Mouse (Mus musculus) myocyte (in vitro differentiated cells): ENCODE results near the gene Lhx9.

ENCODE experiments used
- E2F4 ChIP-seq: IDR thresholded peaks from one replicate; pipeline ENCODE4 v1.6.1; 2011; ENCODE audit warnings: mild to moderate bottlenecking, control low read depth, moderate library complexity; ENCODE audit not compliant: insufficient read depth
- MAX ChIP-seq: IDR thresholded peaks from one replicate; pipeline ENCODE4 v1.6.1; 2011; ENCODE audit warnings: low read depth, mild to moderate bottlenecking, control low read depth
- POLR2A ChIP-seq: IDR thresholded peaks from one replicate; pipeline ENCODE4 v1.6.1; 2011; ENCODE audit warnings: low read depth, mild to moderate bottlenecking, control low read depth, moderate library complexity; ENCODE audit not compliant: insufficient read length
- POLR2AphosphoS2 ChIP-seq: IDR thresholded peaks from one replicate; pipeline ENCODE4 v1.6.1; 2011; ENCODE audit warnings: low read depth, control low read depth; ENCODE audit not compliant: insufficient read length
- REST ChIP-seq: IDR thresholded peaks from one replicate; pipeline ENCODE4 v1.6.1; 2011; ENCODE audit warnings: mild to moderate bottlenecking, control low read depth, moderate library complexity; ENCODE audit not compliant: insufficient read depth, insufficient read length
- TCF12 ChIP-seq: IDR thresholded peaks from one replicate; pipeline ENCODE4 v1.6.1; 2011; ENCODE audit warnings: mild to moderate bottlenecking, control low read depth; ENCODE audit not compliant: poor library complexity, insufficient read depth, severe bottlenecking

GRCm38 (mm10) chr1:138848026-138848425 lies 351 bp downstream of the Lhx9 start:
- TF ChIP-seq POLR2A (no peak), TCF12 (no peak), REST (no peak), MAX (no peak), POLR2AphosphoS2 (no peak), E2F4 (no peak)
